Mouse (Mus musculus): ENCODE data around the gene Svip. TPM values are rescaled to one million over a fixed set of nuclear protein-coding genes. Genes with fewer than 3 reads are reported as not detected.
A peak's percentile ranks its signal among the peaks of the same experiment; 100 is the strongest.

Gene Svip
- total RNA-seq, 2 experiments from 2014 or later: 24.5 to 24.9 TPM

GRCm38 (mm10) chr7:51969379-51969778 lies 36.4 kb downstream of the Svip start:
- no peak for DNase-seq (ENCODE audit: extremely low spot score in 1 of 2, low spot score in 2 of 2)
- intact Hi-C loops (cut with DNase I): no loop called here

GRCm38 (mm10) chr7:51967581-51967980 lies 38.2 kb downstream of the Svip start:
- no peak for DNase-seq (ENCODE audit: extremely low spot score in 1 of 2, low spot score in 2 of 2)
- intact Hi-C loops (cut with DNase I): no loop called here

- DNase-seq (ENCODE audit: extremely low spot score in 1 of 2, low spot score in 2 of 2): no peak
Observed at GRCm38 (mm10) chr7:51964681-51965080, 41.1 kb downstream of the Svip start.

GRCm38 (mm10) chr7:51962219-51962952 lies 43.4 kb downstream of the Svip start:
- intact Hi-C loops (cut with DNase I): no loop called here
- no peak for DNase-seq (ENCODE audit: extremely low spot score in 1 of 2, low spot score in 2 of 2)

More at GRCm38 (mm10) chr7:51964681-51965080, 41.1 kb downstream of the Svip start:
- intact Hi-C loops (cut with DNase I): no loop called here

- peak in 1 of 2 experiments; percentile 27 for DNase-seq (ENCODE audit: extremely low spot score in 1 of 2, low spot score in 2 of 2)
- intact Hi-C loops (cut with DNase I): no loop called here
Observed at GRCm38 (mm10) chr7:51960698-51961374, 45.0 kb downstream of the Svip start.

- DNase-seq (ENCODE audit: extremely low spot score in 1 of 2, low spot score in 2 of 2): no peak
- intact Hi-C loops (cut with DNase I): no loop called here
Observed at GRCm38 (mm10) chr7:51957766-51958165, 48.1 kb downstream of the Svip start.

- peak in 1 of 2 experiments; percentile 24 for DNase-seq (ENCODE audit: extremely low spot score in 1 of 2, low spot score in 2 of 2)
- intact Hi-C loops (cut with DNase I): no loop called here
Observed at GRCm38 (mm10) chr7:51955424-51956041, 50.3 kb downstream of the Svip start.

Other genes with a start within 250 kb of the Svip start
- 10 to 100 TPM; 13.2 to 15.1 TPM for gene Gas2, start 144.0 kb downstream of the Svip start, total RNA-seq (2021)
- 1 to 10 TPM; 5.2 to 5.3 TPM for gene Fancf, start 143.8 kb downstream of the Svip start, total RNA-seq (2021)
- gene 1700015G11Rik, start 9.7 kb upstream of the Svip start, total RNA-seq (2021): not detected